Mouse (Mus musculus) megakaryocyte, embryonic 14.5 days (primary cell): Measurements from ENCODE around the gene Becn1.

Source experiments
- FLI1 ChIP-seq: IDR thresholded peaks from 2 replicates; pipeline ENCODE4 v1.6.1; 2012; ENCODE audit warnings: low read length, inconsistent platforms, mixed read lengths
- GATA1 ChIP-seq: IDR thresholded peaks from 3 replicates; pipeline ENCODE4 v1.6.1; 2012; ENCODE audit warnings: mixed read lengths, low read length, inconsistent platforms, borderline replicate concordance

DNA sequence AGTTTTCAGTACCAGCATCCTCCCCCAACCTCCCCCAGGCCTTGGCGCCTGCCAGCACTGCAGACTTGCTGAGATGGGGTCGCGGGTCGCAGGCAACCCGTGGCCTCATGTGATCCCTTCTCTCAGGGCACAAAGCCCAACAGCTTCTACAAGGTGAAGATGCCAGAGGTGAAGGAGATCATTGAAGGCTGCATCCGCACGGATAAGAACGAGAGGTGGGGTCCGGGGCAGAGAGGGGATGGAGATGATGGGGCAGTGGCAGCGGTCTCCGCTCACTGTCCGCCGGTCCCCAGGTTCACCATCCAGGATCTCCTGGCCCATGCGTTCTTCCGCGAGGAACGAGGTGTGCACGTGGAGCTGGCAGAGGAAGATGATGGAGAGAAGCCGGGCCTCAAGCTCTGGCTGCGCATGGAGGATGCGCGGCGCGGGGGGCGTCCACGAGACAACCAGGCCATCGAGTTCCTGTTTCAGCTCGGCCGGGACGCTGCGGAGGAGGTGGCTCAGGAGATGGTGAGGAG is 37.1 kb downstream of the Becn1 start:
- TF ChIP-seq GATA1 (no peak), FLI1 (no peak)
